ENCODE assay signal across 9 mouse cellular contexts in genomic region chr8:87875452-87875851, GRCm38 (mm10).
DNase-seq lines count a peak whose midpoint lies in the region; ATAC-seq lines count a peak whose summit lies in the region.
"Had no signal": no experiment of that assay in that cellular context is flagged by ENCODE, and none has a peak within 500 bp of the region (broad histone marks: within the 10 kb centered on the region; RNA-seq: fewer than 3 reads in every experiment).

No protein-coding gene starts in this region.

- no peak overlapping the region for H3K9ac ChIP-seq in heart, embryonic 11.5 days (ENCODE audit: low read depth, low read length)
- H3K9ac ChIP-seq in kidney, embryonic 15.5 days, result no peak overlapping the region
- H3K9ac ChIP-seq in midbrain, embryonic 12.5 days (replicated peaks), result no peak overlapping the region
- H3K9ac ChIP-seq: embryonic facial prominence, embryonic 15.5 days had no signal

- no peak for ATAC-seq in heart, embryonic 11.5 days (replicated peaks; ENCODE audit: insufficient number of reproducible peaks, low FRiP score, low TSS enrichment)
- ATAC-seq in kidney, embryonic 15.5 days (replicated peaks; ENCODE audit: low FRiP score), result peak; percentile 76
- no peak for ATAC-seq in midbrain, embryonic 12.5 days (ENCODE audit: low FRiP score, low read depth)

- no peaks in the 10 kb centered on the region for H3K9me3 ChIP-seq in heart, embryonic 11.5 days (replicated peaks; ENCODE audit: control insufficient read depth, low read length)
- no peaks in the 10 kb centered on the region for H3K9me3 ChIP-seq in kidney, embryonic 15.5 days (replicated peaks)
- H3K9me3 ChIP-seq in midbrain, embryonic 12.5 days, result no peaks in the 10 kb centered on the region
- H3K9me3 ChIP-seq: embryonic facial prominence, embryonic 15.5 days had no signal

- 53% methylated on average over 10 of the region's 10 CpGs for WGBS in heart, embryonic 11.5 days (ENCODE audit: insufficient replicate concordance)
- 10% methylated on average over 10 of the region's 10 CpGs for WGBS in kidney, embryonic 15.5 days
- 35% methylated on average over 10 of the region's 10 CpGs for WGBS in midbrain, embryonic 12.5 days

- no peaks in the 10 kb centered on the region for H3K27me3 ChIP-seq in heart, embryonic 11.5 days (ENCODE audit: control insufficient read depth, insufficient read depth, low read length)
- H3K27me3 ChIP-seq in kidney, embryonic 15.5 days, result no peaks in the 10 kb centered on the region
- no peaks in the 10 kb centered on the region for H3K27me3 ChIP-seq in midbrain, embryonic 12.5 days
- H3K27me3 ChIP-seq: embryonic facial prominence, embryonic 15.5 days had no signal

- H3K4me2 ChIP-seq in heart, embryonic 11.5 days, result no peak overlapping the region
- peak overlapping the region; percentile 26; the same call in 1 of the 2 replicates for H3K4me2 ChIP-seq in kidney, embryonic 15.5 days
- no peak overlapping the region for H3K4me2 ChIP-seq in midbrain, embryonic 12.5 days (replicated peaks)
- H3K4me2 ChIP-seq: embryonic facial prominence, embryonic 15.5 days had no signal

- no peaks in the 10 kb centered on the region for H3K36me3 ChIP-seq in heart, embryonic 11.5 days (ENCODE audit: control insufficient read depth, insufficient read depth, low read length)
- H3K36me3 ChIP-seq in kidney, embryonic 15.5 days, result no peaks in the 10 kb centered on the region
- H3K36me3 ChIP-seq in midbrain, embryonic 12.5 days, result 0 out of 2 replicates have a peak, but pooled peaks cover 7% of the 10 kb centered on the region
- H3K36me3 ChIP-seq: embryonic facial prominence, embryonic 15.5 days had no signal

- peaks cover 7% of the 10 kb centered on the region; the same call in 1 of the 2 replicates for H3K4me1 ChIP-seq in heart, embryonic 11.5 days (ENCODE audit: control insufficient read depth, insufficient read depth, low read length)
- peaks cover 34% of the 10 kb centered on the region for H3K4me1 ChIP-seq in kidney, embryonic 15.5 days
- peaks cover 47% of the 10 kb centered on the region for H3K4me1 ChIP-seq in midbrain, embryonic 12.5 days

- H3K27ac ChIP-seq in heart, embryonic 11.5 days (ENCODE audit: low read depth, low read length), result no peak overlapping the region
- H3K27ac ChIP-seq in kidney, embryonic 15.5 days, result no peak overlapping the region
- 0 out of 2 replicates have a peak overlapping the region, but pooled peaks have one; percentile 20 for H3K27ac ChIP-seq in midbrain, embryonic 12.5 days (replicated peaks)
- H3K27ac ChIP-seq: embryonic facial prominence, embryonic 15.5 days had no signal

- peak; percentile 93 for DNase-seq in heart, adult 11 months
- DNase-seq in cerebellum, postnatal 14 days, result peak; percentile 68 to 73
- peak; percentile 45 to 71 for DNase-seq in frontal cortex, postnatal 36 days (ENCODE audit: low spot score in 2 of 2)
- DNase-seq in ovary, postnatal 10 days (ENCODE audit: low spot score), result no peak
- DNase-seq in testis, postnatal 10 days (ENCODE audit: low spot score), result no peak

- H3K4me3 ChIP-seq in heart, embryonic 11.5 days (ENCODE audit: low read depth, low read length), result no peak overlapping the region
- H3K4me3 ChIP-seq in kidney, embryonic 15.5 days (replicated peaks), result no peak overlapping the region
- no peak overlapping the region for H3K4me3 ChIP-seq in midbrain, embryonic 12.5 days
- H3K4me3 ChIP-seq: embryonic facial prominence, embryonic 15.5 days had no signal

Comparison
In these comparisons a context has a peak if more than half of its experiments do, and no peak if none do; other contexts are left out.
1. DNase-seq: peak in heart, adult 11 months (single experiment), cerebellum, postnatal 14 days (2 of 2) and frontal cortex, postnatal 36 days (2 of 2); none in ovary, postnatal 10 days (single experiment) and testis, postnatal 10 days (single experiment).